Mouse (Mus musculus) c-Kit-positive CD71-negative TER-119-negative erythroid progenitor cells, embryonic 14.5 days (primary cell): ENCODE data around the gene Cyth1.

Experiments used
- DNase-seq: peaks from one replicate; pipeline ENCODE4 v3.0.0-alpha.2; 2013; ENCODE audit warnings: low read depth

Gene Cyth1

DNA sequence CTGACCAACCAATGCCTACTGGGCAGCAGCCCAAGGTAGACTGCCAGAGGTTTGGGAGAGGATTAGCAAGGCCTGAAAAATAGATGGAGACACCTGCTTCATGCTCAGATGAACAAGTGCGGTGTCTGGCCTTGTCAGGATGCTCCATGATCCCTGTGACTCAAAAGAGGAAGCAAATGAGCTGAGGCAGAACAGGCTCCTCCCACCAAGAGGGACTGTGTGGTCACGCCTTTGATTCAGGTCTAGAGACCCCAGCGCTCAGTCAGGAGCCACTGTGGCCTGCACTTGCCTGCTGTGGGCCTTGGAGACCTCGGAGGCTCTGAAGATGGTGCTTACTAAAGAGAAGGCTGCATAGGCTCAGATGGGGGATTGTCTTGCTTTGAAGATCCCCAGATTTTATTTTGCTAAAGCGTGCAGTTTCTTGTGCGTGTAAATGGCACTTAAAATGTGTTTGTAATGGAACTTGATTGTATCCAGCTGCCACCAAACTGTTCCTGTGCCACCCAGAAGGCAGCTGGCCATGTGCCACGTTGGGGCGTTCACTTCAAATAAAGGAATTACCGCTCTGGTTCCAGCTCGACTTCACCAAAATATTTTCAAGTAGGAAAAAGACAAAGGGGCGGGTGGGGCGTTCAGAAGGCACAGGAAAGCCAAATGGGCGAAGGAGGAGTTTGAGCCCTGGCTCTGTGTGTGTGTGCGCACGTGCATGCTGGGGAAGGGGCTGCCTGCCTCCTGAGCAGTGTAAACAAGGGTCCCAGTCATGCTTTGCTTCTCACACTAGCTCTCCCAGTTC is 6.0 kb upstream of the Cyth1 start:
- peak; percentile 45 for DNase-seq

GRCm38 (mm10) chr11:118253447-118254158 is 5.2 kb upstream of the Cyth1 start:
- no peak for DNase-seq

DNA sequence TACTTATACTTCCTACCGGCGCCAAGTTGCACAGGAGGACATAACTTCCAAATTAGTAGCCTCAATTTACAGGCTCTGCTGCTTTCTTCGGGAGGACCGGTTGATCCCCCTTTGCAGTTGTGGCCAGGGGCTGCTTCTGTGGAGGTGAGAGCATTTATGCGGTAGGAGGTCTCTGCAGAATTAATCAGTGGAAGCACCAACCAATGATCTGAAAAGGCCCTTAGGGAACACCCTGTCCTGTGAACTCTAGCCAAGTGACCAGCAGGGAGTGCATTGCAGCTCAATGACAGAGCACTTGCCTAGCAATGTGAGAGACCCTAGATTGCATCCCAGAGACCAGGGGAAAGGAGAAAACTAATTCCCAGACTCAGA is 606 bp upstream of the Cyth1 start:
- DNase-seq: no peak

GRCm38 (mm10) chr11:118247359-118248095 is 865 bp downstream of the Cyth1 start:
- DNase-seq: no peak

- no peak for DNase-seq
Observed at GRCm38 (mm10) chr11:118246724-118247123, 1.7 kb downstream of the Cyth1 start.

- no peak for DNase-seq
Observed at GRCm38 (mm10) chr11:118245130-118245529, 3.3 kb downstream of the Cyth1 start.

DNA sequence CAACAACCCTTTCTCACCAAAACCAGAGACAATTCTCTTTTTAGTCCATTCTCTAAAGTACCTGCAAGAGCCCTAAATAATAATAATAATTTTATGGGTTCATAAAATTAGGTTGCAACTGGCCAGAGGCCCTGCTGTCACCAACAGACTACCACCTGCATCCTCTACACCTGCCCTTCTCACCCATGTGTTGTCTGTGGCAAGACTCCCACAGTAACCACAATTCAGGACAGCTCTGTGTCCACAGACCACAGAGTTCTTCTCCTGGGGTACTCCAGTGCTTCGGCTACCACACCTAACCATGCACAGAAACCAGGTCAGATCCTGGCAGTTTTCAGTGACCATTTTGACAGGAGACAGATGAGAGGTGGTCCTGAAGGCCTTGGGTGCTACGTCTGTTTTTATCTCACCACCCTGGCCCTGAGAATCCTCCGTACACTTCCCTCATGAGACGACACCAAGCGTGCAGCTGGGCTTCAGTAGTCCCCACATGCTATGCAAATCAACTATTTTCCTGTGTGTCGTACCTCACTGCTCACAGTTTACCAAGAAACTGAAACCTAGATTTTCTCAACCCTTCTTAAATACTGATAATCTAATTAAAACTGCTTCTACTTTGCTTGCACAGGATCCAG is 4.6 kb downstream of the Cyth1 start:
- DNase-seq: no peak

- no peak for DNase-seq
Observed at GRCm38 (mm10) chr11:118242506-118242905, 5.9 kb downstream of the Cyth1 start.

DNA sequence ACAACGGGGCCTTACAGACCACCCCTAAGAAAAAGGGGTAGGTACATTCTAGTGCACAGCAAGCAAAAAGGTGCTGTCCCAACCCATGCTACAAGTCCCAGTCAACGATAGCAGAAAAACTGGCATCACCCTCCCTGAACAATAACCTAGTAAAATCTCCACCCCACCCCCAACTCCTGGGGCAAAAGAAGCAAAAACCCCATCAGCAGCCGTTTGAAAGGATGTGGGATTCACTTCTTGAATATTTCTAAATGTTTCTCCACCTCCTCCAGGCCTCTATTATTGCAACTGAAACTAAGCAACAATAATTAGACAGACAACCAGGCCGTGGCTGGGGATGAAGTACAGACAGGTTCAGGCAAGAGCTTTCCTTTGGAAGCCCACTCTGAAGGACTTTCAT is 8.0 kb downstream of the Cyth1 start:
- no peak for DNase-seq

GRCm38 (mm10) chr11:118239281-118240198 is 8.9 kb downstream of the Cyth1 start:
- no peak for DNase-seq

DNA sequence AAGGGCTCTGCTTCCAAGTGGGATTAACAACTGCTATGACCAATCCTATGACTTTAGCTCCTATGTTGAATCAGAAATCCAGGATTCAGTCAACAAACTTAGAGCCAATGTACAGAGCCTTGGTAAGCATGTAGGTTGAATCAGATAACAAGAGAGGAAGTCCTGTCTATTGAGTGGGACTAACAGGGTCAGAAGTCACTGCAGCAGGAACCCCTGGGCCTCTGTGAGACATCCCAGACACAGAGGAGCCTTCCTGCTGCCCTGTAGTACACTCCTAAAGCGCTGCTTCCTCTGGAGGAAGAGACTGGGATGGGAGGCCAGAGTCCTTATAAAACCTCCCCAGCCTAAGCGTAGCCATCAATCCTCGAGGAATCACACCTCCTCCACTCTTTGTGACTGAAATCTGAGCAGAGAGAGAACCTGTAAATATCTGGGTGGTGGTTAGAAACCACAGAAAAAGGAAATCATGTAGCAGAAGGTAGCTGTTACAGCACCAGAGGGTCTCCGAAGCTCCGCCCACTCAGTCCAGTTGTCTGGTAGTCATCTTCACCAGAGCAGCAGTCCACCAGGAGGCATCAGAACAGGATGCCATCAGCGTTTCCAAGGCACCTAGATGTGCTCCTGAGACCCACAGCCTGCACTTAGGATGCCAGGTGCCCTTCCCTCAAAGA is 11.7 kb downstream of the Cyth1 start:
- no peak for DNase-seq

GRCm38 (mm10) chr11:118234929-118235328 is 13.5 kb downstream of the Cyth1 start:
- DNase-seq: no peak

DNA sequence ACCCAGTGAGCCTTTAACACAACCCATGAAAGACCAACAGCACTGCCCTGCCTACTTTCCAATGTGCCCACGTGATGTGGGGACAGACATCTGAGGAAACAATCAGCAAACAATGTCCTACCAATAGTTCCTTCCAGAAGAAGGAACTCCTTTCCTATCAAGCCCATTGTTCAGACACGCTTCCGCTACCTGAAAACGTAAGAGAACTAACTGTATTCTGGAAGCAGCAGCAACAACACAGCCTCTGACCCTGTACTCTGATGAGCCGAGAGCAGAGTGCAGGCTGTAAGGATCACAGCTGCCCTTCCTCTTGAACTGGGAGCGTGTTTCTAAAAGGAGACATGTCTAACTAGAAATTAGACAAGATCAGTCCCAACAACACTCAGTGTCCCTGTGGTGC is 13.9 kb downstream of the Cyth1 start:
- DNase-seq: no peak

DNA sequence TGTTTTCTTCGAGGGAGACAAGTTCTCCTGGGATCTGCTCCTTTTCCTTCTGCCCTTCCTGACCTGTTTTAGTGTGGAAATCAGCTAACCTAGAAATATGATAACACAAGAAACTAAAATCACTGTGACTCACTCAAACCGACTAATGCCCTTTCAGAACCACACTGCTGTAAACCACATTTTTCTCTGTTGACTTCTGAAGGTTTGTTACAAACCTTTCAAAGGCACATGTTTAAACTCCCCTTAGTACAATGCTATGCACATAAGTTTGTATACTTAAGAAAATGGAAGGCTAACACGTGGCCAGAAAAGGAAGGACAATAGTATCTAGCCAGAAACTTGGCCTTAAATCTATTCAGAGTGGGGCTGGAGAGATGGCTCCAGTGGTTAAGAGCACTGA is 14.5 kb downstream of the Cyth1 start:
- no peak for DNase-seq

- DNase-seq: no peak
Observed at GRCm38 (mm10) chr11:118232314-118232831, 16.0 kb downstream of the Cyth1 start.

DNA sequence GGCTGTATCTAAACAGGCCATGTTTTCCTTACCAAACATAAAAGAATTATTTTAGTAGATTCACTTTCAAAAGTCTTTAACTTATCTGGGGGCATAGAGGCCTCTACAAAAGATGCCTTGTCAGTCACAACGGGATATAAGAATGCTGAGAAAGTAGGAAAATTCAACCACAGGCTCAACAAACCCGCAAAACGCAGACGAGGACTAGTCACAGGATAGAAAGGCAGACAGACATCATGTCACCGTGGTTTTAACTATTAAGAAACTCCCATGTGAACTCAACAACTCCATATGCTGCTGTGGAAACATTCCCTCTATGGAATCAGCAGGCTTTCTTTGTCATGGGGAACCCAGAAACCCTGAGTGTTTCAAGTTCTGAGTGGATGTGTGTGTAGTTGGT is 18.5 kb downstream of the Cyth1 start:
- no peak for DNase-seq

DNA sequence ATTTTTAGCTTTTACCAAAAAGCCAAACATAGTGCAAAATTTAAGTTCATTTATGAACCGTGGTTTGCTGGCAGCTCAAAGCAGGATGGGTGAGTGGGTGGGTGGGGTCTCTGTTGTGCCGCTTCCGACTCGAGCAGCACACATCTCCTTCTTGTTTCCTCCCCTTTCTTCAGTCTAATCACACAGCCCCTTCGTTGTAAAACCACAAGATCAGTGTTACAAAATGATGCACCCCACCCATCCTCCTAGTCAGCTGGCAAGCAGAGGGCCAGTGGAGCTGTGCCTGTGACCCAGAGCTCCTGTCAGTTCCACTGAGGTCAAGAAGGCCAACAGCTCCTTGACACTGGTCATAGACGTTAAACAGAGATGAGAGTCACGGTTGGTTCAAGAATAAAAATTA is 20.7 kb downstream of the Cyth1 start:
- DNase-seq: no peak

- DNase-seq: no peak
Observed at GRCm38 (mm10) chr11:118226850-118227249, 21.5 kb downstream of the Cyth1 start.

DNA sequence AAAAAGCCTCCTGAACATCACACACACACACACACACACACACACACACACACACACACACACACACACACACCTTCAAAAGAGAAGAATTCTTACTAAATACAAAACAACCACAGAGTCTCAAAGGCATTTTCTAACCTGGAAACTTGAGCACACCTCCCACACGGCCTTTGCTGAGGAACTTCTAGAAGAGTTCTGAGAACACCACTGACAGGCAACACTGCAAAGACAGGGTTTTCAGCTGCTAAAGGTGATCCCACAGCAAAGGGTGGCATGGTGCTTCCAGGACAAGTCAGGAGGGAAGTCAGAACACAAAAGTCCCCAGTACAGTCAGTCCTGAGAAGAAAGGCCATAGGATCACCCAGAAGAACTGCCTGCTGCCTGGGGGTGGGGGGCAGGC is 22.5 kb downstream of the Cyth1 start:
- no peak for DNase-seq

DNA sequence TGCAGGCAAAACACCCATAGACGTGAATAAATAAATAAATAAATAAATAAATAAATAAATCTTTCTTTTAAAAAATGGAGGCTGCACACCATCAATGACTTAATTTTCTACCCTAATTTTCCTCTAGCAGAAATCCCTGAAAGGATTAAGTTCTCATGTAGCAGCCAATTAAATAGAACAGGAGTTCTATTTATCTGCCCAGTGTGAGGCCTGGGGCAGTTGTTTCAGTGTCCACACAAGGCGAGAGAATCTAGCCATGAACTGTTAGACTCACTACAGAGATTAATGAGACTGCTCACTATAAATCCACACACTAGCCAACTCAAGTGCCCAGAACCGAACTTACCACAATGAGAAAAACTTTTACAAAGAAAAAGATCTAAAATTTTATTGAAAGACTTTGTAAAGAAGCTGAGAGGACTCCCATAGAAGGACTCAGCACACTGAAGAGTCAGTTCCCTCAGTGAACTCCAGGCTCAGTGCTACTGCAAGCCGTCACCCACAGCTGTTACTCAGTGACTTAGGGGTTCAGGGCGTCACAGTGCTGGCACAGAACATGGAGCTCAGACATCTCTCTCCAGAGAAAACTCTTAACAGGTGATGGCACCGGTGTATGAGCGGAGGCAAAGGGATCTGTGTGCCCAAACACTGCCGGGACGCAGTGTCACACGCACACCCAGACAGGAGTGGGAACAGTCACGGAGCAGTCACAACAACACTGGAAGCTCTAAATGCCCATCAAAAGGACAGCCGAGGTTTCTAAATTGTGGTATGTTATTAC is 23.1 kb downstream of the Cyth1 start:
- no peak for DNase-seq
